Mouse (Mus musculus) left cerebral cortex, postnatal 4 days (tissue): Measurements from ENCODE around the gene Duxbl1. TPM values are rescaled to one million over a fixed set of nuclear protein-coding genes. Genes with fewer than 3 reads are reported as not detected.
"Not testable (repeated sequence)": the region's sequence is repeated elsewhere in the genome, so short reads cannot be mapped to it uniquely, and the experiment has no call there.

Experiments used
- DNase-seq: peaks from one replicate; pipeline ENCODE4 v3.0.0-alpha.2; 2022
- intact Hi-C: fragments of 180-260 bp; cut with DNase I; formaldehyde crosslinking; loops from one replicate; pipeline ENCODE4 v1.15.1; 2025
- total RNA-seq, 2 experiments: library from RNA; stranded (reverse); gene quantifications; 2 replicates each; pipeline ENCODE4 v1.2.3; 2021

Gene Duxbl1
- 1 to 10 TPM; 1.5 to 3.0 TPM for total RNA-seq

DNA sequence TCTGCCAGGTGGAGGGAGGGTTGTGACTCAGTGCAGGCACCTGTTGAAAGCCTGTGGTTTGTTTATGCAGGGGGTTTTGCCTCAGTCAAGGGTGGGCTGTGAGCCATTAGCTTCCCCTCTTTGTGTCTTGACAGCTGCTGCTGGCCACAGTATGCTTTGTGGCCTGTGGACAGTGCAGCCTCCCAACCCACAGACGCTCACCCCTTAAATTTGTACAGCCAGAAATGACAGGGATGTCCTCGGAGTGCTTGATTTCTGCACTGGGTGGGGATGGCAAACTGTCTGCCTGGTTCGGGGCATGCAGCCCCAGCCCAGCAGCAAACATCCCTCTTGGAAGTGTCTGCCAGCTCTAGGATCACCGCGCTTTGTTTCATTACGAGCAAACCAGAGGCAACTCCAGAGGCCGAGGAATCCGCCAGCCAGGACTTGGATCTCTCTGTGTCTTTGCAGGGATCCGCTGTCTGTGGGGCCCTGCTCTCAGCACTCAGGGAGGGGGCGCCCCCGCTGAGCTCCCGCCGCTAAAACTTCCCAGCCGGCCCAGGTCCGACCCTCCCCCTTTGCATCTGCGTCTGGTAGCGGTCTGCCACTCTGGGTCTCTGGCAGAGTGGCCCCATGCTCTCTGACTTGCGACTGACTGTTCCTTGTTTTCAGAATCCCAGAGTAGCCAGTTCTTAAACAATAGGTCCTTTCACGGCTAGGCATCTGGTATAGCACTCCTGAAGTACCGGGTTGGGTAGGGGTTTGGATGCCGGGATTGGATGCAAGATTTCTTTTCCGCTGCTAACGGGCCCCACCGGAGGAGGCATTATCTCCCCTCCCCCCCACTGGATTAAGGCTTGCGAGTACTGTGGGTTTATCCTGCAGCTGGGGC, at the start of gene Duxbl1:
TSS of gene Duxbl1 (plus strand) at position 207 of the 871 bp plus-strand sequence.
- intact Hi-C loops = not testable (repeated sequence)

DNA sequence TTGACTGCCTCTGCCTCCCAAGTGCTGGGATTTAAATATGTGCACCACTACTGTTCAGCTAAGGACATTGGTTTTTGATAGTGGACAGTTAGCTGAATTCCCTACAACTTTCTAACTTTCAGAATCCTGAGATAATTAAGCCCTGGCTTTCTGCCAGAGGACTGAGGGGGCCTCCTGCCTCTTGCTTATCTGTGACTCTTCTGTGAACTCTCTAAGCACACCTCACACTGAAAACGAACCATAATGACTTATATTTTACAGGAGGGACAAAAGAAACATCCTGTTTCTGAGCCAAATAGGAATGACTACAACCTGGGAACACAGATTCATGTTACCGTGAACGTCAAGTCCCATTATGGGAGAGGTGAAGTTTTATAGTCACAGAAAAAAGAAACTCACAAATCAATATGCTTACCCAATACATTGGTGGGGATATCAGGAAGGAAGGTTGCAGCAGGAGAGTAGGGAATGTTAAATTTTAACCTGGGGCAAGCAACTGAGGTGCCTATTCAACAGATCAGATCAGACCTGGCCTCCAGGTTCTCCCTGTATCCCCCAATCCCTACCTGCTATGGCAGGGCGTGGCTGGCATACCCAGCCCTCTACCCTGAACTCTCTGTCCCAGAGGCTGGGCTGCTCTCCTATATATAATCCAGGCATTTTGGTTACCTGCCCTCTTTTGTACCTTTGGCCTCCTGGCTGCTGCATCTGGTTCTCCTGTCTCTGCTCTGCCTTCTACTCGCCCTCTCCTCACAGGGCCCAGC, 41.3 kb upstream of the Duxbl1 start:
- intact Hi-C loops, DNase-seq: not testable (repeated sequence)

More for the DNA sequence above, at the start of gene Duxbl1:
- not testable (repeated sequence) for DNase-seq

DNA sequence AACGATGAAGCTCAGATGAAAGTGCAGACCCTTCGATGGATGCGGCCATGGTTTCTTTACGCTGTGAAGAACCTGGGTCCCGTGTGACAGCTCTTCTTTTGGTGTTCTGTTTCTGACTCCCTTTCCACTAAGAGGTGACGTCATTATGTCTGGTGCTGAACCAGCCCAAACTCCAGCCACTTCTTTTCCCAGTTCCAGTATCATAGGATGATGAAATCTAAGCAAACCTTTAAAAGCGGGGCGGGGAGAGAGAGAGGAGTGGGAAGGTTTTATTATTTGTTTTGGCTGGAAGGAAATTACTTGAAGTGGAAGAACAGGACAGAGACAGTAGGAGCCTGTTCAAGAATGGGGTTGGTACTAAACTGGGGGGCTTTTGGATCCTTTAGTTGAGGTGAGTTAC, 40.4 kb upstream of the Duxbl1 start, which contains the start of gene Cphx1:
TSS of gene Cphx1 (plus strand) at position 301 of the 400 bp plus-strand sequence.
- intact Hi-C loops, DNase-seq: not testable (repeated sequence)

DNA sequence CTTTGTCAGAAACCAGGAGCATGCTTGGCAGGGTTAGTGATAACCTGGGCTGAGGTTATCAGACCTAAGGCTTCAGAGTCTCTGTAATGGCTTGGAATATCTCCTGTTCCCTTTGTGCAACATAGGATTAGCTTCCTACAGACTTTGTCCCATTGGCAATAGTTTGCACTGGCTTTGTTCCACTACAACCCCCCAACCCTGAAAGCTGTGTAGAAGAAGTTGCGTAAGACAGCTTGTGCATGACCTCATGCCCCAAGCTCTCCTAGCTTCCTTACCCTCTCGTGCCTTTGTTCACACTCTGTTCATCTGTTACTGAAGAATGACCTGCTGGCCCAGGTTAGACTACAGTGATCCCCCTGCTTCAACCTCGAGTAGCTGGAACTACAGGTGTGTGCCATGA, 20.5 kb upstream of the Duxbl1 start:
- DNase-seq, intact Hi-C loops: not testable (repeated sequence)

DNA sequence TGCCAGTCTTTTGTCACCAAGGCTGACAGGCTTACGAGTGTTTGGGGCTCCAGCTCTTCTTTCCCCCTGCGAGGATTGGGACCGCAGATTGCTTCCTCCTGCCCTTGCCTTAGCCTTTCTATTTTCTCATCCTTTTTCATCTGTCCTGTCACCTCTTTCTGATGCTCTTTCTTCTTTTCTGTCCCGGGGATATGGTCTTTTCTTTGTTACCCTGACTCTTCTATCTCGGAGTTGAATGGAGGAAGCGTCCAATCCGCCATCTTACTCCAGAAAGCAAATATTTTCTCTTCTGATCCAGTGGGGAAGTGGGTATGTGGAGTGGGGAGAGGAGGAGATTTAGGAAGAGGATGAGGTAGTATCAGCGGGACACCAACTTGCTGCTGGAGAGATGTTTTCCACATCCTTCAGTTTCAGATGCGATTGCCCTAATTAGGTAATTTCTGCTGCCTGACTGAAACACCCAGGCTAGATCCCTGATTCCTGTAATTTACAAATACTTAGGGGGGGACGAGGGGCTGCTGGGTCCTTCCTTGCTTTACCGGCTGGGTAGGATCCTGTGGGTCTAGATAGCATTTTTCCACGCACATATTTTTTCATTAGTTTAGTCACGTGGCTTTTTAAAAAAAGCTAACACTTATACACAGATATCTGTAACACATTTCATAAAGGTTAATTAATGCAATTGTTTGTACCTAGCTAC, 1.0 kb downstream of the Duxbl1 start:
- intact Hi-C loops, DNase-seq: not testable (repeated sequence)

DNA sequence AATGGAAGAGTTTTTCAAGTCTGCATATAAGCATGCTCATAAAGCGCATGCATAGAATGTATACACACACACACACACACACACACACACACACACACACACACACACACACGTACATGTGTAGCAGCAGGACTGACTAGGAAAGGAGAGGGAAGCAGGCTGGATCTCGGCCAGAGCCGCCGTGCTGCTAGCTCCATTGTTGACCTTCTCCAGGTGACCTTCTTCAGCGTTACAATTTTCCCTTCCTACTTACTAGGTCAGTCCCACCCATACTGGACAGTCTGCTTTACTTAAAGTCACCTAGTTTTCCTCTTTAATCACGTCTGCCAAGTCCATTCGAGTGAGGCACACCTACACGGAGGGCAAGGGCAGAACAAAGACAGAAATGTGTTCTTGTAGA, 3.5 kb downstream of the Duxbl1 start:
- DNase-seq = peak; percentile 5
- intact Hi-C loops = not testable (repeated sequence)

DNA sequence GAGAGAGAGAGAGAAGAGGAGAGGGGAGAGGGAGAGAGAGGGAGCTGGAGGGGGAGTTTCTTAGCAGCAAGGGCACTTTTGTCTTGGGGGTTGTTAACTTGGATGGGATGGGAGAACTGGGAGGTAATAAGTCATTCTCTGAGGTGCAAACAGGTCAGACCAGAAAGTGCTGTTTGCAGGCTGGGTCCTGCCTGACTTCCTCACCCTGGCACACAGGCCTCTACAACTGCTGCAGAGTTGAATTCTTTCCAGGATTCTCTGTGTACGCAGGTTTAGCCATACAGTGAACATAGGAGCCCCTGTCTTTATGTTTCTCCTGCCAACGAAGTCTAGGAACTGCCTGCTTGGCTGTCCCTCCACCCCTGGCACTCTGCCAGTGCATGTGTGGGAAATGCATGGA, 29.1 kb downstream of the Duxbl1 start:
- intact Hi-C loops, DNase-seq: not testable (repeated sequence)

DNA sequence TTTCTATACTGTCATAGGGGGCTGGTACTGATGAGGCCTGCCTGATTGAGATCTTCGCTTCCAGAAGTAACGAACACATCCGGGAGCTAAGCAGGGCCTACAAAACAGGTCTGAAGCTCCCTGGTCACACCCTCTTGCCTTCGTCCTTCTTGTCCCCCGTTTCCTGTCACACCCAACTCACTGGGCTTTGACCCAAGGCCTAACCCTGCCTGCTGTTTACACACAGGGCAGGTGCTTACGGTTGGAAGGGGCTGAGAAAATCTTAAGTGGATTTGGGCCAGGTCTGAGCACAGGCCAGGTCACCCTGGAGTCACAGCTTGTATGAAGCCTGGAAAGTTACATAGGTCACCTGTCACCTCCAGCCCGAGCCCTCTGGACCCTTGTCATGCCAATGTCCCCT, 38.0 kb downstream of the Duxbl1 start:
- DNase-seq, intact Hi-C loops: not testable (repeated sequence)

DNA sequence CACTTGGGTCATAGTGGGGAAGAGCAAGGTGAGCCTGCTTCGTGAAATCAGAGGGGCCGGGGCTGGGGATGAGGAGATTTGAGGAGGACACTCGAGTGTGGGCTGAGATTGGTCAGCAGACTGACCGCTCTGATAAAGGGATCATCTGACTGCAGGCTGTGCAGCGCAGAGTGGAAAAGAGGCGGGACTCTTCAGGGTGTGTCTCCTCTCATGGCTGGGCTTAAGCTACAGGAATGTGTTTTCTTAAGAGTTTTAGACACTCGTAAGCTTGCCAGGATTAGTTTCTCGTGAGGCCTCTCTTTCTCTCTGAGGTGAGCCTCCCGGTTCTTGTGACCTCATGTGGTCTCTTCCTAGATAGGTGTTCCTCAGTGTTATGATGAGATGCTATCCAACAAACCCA, 43.2 kb downstream of the Duxbl1 start:
- intact Hi-C loops, DNase-seq: not testable (repeated sequence)

DNA sequence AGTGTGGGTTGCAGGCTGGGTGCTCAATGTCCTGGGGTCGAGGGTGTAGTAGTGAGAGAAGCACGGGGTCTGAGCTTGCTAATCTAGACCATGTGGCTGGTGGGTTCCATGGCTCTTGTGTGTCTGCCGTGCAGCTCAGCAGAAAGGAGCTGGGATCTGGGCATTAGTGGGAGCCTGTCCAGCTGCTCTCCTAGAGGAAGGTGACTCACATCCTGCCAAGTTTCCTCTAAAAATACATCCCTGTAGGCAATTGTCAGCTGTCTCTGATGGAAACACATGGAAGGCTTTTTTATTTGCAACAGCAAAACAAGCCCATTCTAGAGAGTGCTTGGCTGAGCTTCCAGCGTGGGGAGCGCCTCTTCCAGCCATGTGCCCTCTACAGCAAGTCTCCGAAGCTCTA, 44.5 kb downstream of the Duxbl1 start:
- DNase-seq, intact Hi-C loops: not testable (repeated sequence)

DNA sequence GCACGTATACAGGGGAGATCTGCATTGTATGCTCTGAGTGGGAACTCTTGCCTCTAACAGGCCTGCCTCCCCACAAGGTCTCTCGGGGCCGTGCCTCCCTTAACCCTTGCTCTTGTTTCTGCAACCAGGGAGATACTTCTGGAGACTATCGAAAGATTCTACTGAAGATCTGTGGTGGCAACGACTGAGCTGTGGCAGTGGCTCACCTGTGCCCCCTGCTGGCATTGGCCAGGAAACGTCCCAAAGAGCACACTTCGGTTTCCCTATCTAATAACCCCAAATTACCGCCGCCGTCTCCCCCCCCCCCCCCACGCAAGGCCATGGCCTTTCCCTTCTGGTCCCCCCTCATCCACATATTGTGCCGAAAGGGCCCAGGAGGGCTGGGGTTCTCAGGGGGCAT, 47.3 kb downstream of the Duxbl1 start:
- intact Hi-C loops, DNase-seq: not testable (repeated sequence)

DNA sequence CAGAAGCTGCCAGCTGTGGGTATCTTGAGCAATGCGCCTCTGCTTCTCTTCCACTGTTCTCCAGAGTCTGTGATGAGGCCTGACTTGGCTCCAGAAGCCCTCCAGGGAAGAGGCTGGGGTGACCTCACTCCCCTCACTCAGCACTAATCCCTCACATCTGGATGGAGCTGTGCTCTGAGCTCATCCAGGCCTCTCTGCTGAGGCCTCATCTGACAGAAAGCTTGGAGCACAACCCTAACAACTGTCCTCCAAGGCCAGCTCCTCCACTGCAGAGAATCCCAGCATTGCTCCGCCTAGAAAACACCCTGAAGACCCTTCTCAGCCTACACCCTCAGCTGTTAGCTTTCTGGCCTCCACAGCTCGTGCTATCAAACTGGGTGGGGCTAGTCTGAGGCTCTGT, 56.0 kb downstream of the Duxbl1 start:
- intact Hi-C loops, DNase-seq: not testable (repeated sequence)

DNA sequence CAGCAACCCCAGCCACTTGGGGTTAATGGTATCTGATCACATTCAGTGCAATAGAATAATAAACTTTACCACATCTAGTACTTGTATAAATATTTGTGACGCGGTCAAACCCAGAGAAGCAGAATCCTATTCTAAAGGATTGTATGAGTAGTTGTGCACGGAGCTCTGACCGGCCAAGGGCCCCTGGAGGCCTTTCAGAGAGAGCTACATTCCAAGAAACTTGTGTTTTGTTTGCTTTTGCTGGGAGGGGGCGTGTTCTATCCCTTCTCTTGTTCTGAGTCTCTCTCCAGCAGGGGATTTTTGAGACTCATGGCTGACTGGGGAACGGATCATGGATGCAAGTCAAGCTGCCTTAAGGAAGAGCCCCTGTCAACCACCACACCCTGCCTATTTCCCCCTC, 57.1 kb downstream of the Duxbl1 start:
- DNase-seq, intact Hi-C loops: not testable (repeated sequence)

Other genes with a start within 250 kb of the Duxbl1 start
- gene Zcchc24, start 209.5 kb upstream of the Duxbl1 start, total RNA-seq = 10 to 100 TPM; 34.2 to 34.8 TPM
- 1 to 10 TPM; 7.3 to 9.2 TPM for gene Anxa11, start 136.4 kb upstream of the Duxbl1 start, total RNA-seq
- gene Plac9a, start 75.5 kb upstream of the Duxbl1 start, total RNA-seq = 1 to 10 TPM in 1 of 2 experiments, not detected in 1; 1.0 TPM
- 10 to 100 TPM; 14.9 to 17.5 TPM for gene Tmem254a, start 50.9 kb upstream of the Duxbl1 start, total RNA-seq
- not detected for gene Cphx1, start 40.3 kb upstream of the Duxbl1 start, total RNA-seq
- gene Gm9780, start 64.1 kb downstream of the Duxbl1 start, total RNA-seq = 1 to 10 TPM; 1.3 to 5.1 TPM
- gene Tmem254c, start 88.8 kb downstream of the Duxbl1 start, total RNA-seq = 10 to 100 TPM; 38.8 to 48.4 TPM
- gene Cphx2, start 102.9 kb downstream of the Duxbl1 start, total RNA-seq = not detected
- not detected for gene Cphx3, start 103.7 kb downstream of the Duxbl1 start, total RNA-seq
- under 1 TPM; 0.66 to 0.72 TPM for gene Duxbl2, start 139.8 kb downstream of the Duxbl1 start, total RNA-seq
- 10 to 100 TPM in 1 of 2 experiments, 1 to 10 TPM in 1; 9.7 to 13.0 TPM for gene Plac9b, start 203.9 kb downstream of the Duxbl1 start, total RNA-seq
- gene Tmem254b, start 228.5 kb downstream of the Duxbl1 start, total RNA-seq = 10 to 100 TPM; 20.9 to 32.0 TPM